ENCODE assay signal across 9 mouse cellular contexts in genomic region chr5:43781423-43781976, GRCm38 (mm10). TPM values are rescaled to one million over a fixed set of nuclear protein-coding genes. Genes with fewer than 3 reads are reported as not detected.
DNase-seq lines count a peak whose midpoint lies in the region; ATAC-seq and TF ChIP-seq lines count a peak whose summit lies in the region.
"Had no signal": no experiment of that assay in that cellular context is flagged by ENCODE, and none has a peak within 500 bp of the region (broad histone marks: within the 10 kb centered on the region; RNA-seq: fewer than 3 reads in every experiment).

No protein-coding gene starts in this region.

- TF ChIP-seq CTCF in testis, adult 2 months (IDR thresholded peaks at IDR 0.05; ENCODE audit: control insufficient read depth, insufficient read depth, insufficient replicate concordance, low read depth, low read length) = no peak
- TF ChIP-seq CTCF in lung, postnatal 0 days (IDR thresholded peaks at IDR 0.05) = no peak

- TF ChIP-seq EP300 in lung, postnatal 0 days (IDR thresholded peaks at IDR 0.05) = no peak

- no peaks in the 10 kb centered on the region for H3K36me3 ChIP-seq in testis, adult 2 months (ENCODE audit: control insufficient read depth, insufficient read depth, low read length)
- peaks cover 15% of the 10 kb centered on the region for H3K36me3 ChIP-seq in forebrain, embryonic 10.5 days (replicated peaks)
- no peaks in the 10 kb centered on the region for H3K36me3 ChIP-seq in hindbrain, embryonic 15.5 days
- no peaks in the 10 kb centered on the region for H3K36me3 ChIP-seq in lung, postnatal 0 days (ENCODE audit: insufficient read depth, low read length)

- H3K27me3 ChIP-seq in testis, adult 2 months (ENCODE audit: control insufficient read depth, insufficient read depth, low read length) = no peaks in the 10 kb centered on the region
- no peaks in the 10 kb centered on the region for H3K27me3 ChIP-seq in forebrain, embryonic 10.5 days (ENCODE audit: poor library complexity, severe bottlenecking)
- no peaks in the 10 kb centered on the region for H3K27me3 ChIP-seq in hindbrain, embryonic 15.5 days
- H3K27me3 ChIP-seq in lung, postnatal 0 days (replicated peaks; ENCODE audit: insufficient read depth, low read length) = no peaks in the 10 kb centered on the region

- WGBS in forebrain, embryonic 10.5 days = under 1% methylated on average over 49 of the region's 61 CpGs
- 0% methylated on average over 34 of the region's 61 CpGs for WGBS in hindbrain, embryonic 15.5 days
- 3% methylated on average over 36 of the region's 61 CpGs for WGBS in lung, postnatal 0 days

- peak; percentile 86; the same call in 1 of the 2 replicates for ATAC-seq in hindbrain, embryonic 15.5 days (ENCODE audit: low FRiP score, low read depth)
- ATAC-seq in lung, postnatal 0 days = peak; percentile 56

- no peaks in the 10 kb centered on the region; the same call in 1 of the 2 replicates for H3K9me3 ChIP-seq in forebrain, embryonic 10.5 days
- H3K9me3 ChIP-seq in hindbrain, embryonic 15.5 days = no peaks in the 10 kb centered on the region
- no peaks in the 10 kb centered on the region for H3K9me3 ChIP-seq in lung, postnatal 0 days (ENCODE audit: low read length)

- peak overlapping the region; percentile 98 for H3K4me3 ChIP-seq in testis, adult 2 months (ENCODE audit: control insufficient read depth, low read depth, low read length)
- H3K4me3 ChIP-seq in forebrain, embryonic 10.5 days = peak overlapping the region; percentile 89
- H3K4me3 ChIP-seq in hindbrain, embryonic 15.5 days = peak overlapping the region; percentile 97
- peak overlapping the region; percentile 96 for H3K4me3 ChIP-seq in lung, postnatal 0 days (ENCODE audit: low read depth, low read length)

- peak overlapping the region; percentile 98 for H3K27ac ChIP-seq in testis, adult 2 months (ENCODE audit: control insufficient read depth, insufficient read depth, low read depth, low read length)
- peak overlapping the region; percentile 99 for H3K27ac ChIP-seq in forebrain, embryonic 10.5 days
- H3K27ac ChIP-seq in hindbrain, embryonic 15.5 days (replicated peaks) = peak overlapping the region; percentile 100
- H3K27ac ChIP-seq in lung, postnatal 0 days (ENCODE audit: low read length) = peak overlapping the region; percentile 97

- H3K4me1 ChIP-seq in testis, adult 2 months (ENCODE audit: control insufficient read depth, insufficient read depth, low read length) = no peaks in the 10 kb centered on the region
- H3K4me1 ChIP-seq in forebrain, embryonic 10.5 days = peaks cover 19% of the 10 kb centered on the region
- H3K4me1 ChIP-seq in hindbrain, embryonic 15.5 days (replicated peaks) = peaks cover 24% of the 10 kb centered on the region
- H3K4me1 ChIP-seq in lung, postnatal 0 days (ENCODE audit: insufficient read depth, low read depth, low read length) = peaks cover 8% of the 10 kb centered on the region; the same call in 1 of the 2 replicates

- TF ChIP-seq POLR2A in testis, adult 2 months (IDR thresholded peaks at IDR 0.05; ENCODE audit: control insufficient read depth, low read depth, low read length) = no peak

- H3K9ac ChIP-seq in hindbrain, embryonic 15.5 days = peak overlapping the region; percentile 95
- peak overlapping the region; percentile 91 for H3K9ac ChIP-seq in lung, postnatal 0 days (replicated peaks; ENCODE audit: low read depth)

- DNase-seq in adrenal gland, adult 18-20 months (ENCODE audit: low spot score in 2 of 2) = peak; percentile 44 to 54
- DNase-seq in adrenal gland, adult 2 months = no peak
- no peak for DNase-seq in testis, postnatal 10 days (ENCODE audit: low spot score)
- peak; percentile 49 for DNase-seq in forebrain, embryonic 10.5 days (ENCODE audit: extremely low spot score, low spot score)
- peak; percentile 62 for DNase-seq in lung, postnatal 0 days (ENCODE audit: low spot score)
- DNase-seq in spleen, postnatal 14 days (ENCODE audit: low spot score in 2 of 2) = peak; percentile 13 to 21

- peak overlapping the region; percentile 84 for H3K4me2 ChIP-seq in hindbrain, embryonic 15.5 days
- peak overlapping the region; percentile 83 for H3K4me2 ChIP-seq in lung, postnatal 0 days (replicated peaks; ENCODE audit: low read depth, low read length)

RNA-seq across cellular contexts. Expression of gene Bst1, which starts 37.2 kb away (rescaled TPM):
- total RNA-seq in adrenal gland, adult 18-20 months (2021) = 1 to 10 TPM; 1.3 to 1.9 TPM
- 1 to 10 TPM; 2.1 to 3.1 TPM for total RNA-seq in adrenal gland, adult 2 months (2021)
- 0.38 and 0.54 TPM in 2 replicates for polyA plus RNA-seq in adrenal gland, adult 2 months (2012; rRNA removed)
- polyA plus RNA-seq in testis, adult 2 months (2012; rRNA removed) = 0.04 and 0.38 TPM in 2 replicates
- polyA plus RNA-seq in forebrain, embryonic 10.5 days (2016; fragmentation: Nextera tagmentation; extraction: Ambion mirVana) = 0.12 TPM in 1 of 2 replicates, not detected in the other
- polyA plus RNA-seq in hindbrain, embryonic 15.5 days (2015; fragmentation: Nextera tagmentation; extraction: Ambion mirVana) = 0.05 and 0.13 TPM in 2 replicates
- polyA plus RNA-seq in lung, postnatal 0 days (2015; fragmentation: Nextera tagmentation; extraction: Ambion mirVana) = 7.1 and 8.4 TPM in 2 replicates
- total RNA-seq: layer of hippocampus, postnatal 36 days had no signal

RNA-seq across cellular contexts. Expression of gene Fbxl5, which starts 39.9 kb away (rescaled TPM):
- total RNA-seq in adrenal gland, adult 18-20 months (2021) = 10 to 100 TPM; 65.1 to 69.5 TPM
- 10 to 100 TPM; 59.4 to 70.5 TPM for total RNA-seq in adrenal gland, adult 2 months (2021)
- polyA plus RNA-seq in adrenal gland, adult 2 months (2012; rRNA removed) = 12.6 and 17.6 TPM in 2 replicates
- 33.9 and 42.0 TPM in 2 replicates for polyA plus RNA-seq in testis, adult 2 months (2012; rRNA removed)
- polyA plus RNA-seq in forebrain, embryonic 10.5 days (2016; fragmentation: Nextera tagmentation; extraction: Ambion mirVana) = 57.7 and 58.4 TPM in 2 replicates
- polyA plus RNA-seq in hindbrain, embryonic 15.5 days (2015; fragmentation: Nextera tagmentation; extraction: Ambion mirVana) = 74.1 and 74.4 TPM in 2 replicates
- polyA plus RNA-seq in lung, postnatal 0 days (2015; fragmentation: Nextera tagmentation; extraction: Ambion mirVana) = 73.0 and 81.1 TPM in 2 replicates

Comparison
In these comparisons a context has a peak if more than half of its experiments do, and no peak if none do; other contexts are left out.
1. DNase-seq: peak in adrenal gland, adult 18-20 months (2 of 2), forebrain, embryonic 10.5 days (single experiment), lung, postnatal 0 days (single experiment) and spleen, postnatal 14 days (2 of 2); none in adrenal gland, adult 2 months (single experiment) and testis, postnatal 10 days (single experiment).
2. Peak in every context shown above with its lines, with median percentiles within 50 percentile points of each other: H3K27ac ChIP-seq and H3K4me3 ChIP-seq.